Mouse (Mus musculus): ENCODE data around the gene Pkp2.
A peak's percentile ranks its signal among the peaks of the same experiment; 100 is the strongest.

Pkp2 gene

DNA sequence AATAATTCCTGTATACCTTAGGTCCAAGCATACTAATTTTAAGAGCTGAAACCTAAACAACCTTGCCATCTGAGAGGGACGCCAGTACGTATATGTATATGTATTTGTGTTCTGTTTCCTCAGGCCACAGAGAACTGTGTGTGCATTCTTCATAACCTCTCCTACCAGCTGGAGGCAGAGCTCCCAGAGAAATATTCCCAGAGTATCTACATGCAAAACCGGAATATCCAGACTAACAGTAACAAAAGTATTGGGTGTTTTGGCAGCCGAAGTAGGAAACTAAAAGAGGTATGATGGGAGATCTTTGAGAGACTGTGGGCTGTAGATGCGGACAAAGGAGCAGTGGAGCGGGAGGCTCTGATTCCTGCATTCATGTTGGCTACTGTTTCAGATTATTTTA is 48.4 kb downstream of the Pkp2 start:
- no peak for DNase-seq

GRCm38 (mm10) chr16:16262436-16262835 is 49.3 kb downstream of the Pkp2 start:
- DNase-seq: no peak

- DNase-seq: no peak
Observed at GRCm38 (mm10) chr16:16272978-16273377, 59.9 kb downstream of the Pkp2 start.

- DNase-seq: no peak
Observed at GRCm38 (mm10) chr16:16273752-16274151, 60.6 kb downstream of the Pkp2 start.

- peak; percentile 93 to 96 for DNase-seq
Observed at GRCm38 (mm10) chr16:16302369-16303137, 89.4 kb downstream of the Pkp2 start, which contains the start of gene Yars2. Gene Yars2, plus strand, starts transcription at chr16:16302965.

DNA sequence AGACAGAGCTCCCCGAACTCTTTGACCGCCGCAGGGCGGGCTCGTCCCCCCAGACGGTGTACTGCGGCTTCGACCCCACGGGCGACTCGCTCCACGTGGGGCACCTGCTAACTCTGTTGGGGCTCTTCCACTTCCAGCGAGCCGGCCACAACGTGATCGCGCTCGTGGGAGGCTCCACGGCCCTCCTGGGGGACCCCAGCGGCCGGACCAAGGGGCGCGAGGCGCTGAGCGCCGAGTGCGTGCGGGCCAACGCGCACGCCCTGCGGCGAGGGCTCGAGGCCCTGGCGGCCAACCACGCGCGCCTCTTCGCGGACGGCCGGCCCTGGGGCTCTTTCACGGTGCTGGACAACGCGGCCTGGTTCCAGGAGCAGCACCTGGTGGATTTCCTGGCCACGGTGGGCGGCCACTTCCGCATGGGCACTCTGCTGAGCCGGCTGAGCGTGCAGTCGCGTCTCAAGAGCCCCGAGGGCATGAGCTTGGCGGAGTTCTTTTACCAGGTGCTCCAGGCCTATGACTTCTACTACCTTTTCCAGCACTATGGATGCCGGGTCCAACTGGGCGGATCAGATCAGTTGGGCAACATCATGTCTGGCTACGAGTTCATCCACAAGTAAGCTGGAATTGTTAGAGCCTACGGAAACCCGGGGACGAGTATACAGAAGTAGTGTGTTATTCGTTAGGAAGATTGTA is 90.2 kb downstream of the Pkp2 start:
- DNase-seq: peak; percentile 60 to 82

GRCm38 (mm10) chr16:16303888-16304287 is 90.8 kb downstream of the Pkp2 start:
- no peak for DNase-seq

GRCm38 (mm10) chr16:16311319-16311718 is 98.2 kb downstream of the Pkp2 start:
- no peak for DNase-seq

All from kidney, postnatal 25 days (tissue).